Mouse (Mus musculus): ENCODE measurements around the gene Esyt2. TPM values are rescaled to one million over a fixed set of nuclear protein-coding genes. Genes with fewer than 3 reads are reported as not detected.

Gene Esyt2
- polyA plus RNA-seq (2014; fragmentation: Nextera tagmentation; extraction: Ambion mirVana): 37.5 and 39.7 TPM in 2 replicates

DNA sequence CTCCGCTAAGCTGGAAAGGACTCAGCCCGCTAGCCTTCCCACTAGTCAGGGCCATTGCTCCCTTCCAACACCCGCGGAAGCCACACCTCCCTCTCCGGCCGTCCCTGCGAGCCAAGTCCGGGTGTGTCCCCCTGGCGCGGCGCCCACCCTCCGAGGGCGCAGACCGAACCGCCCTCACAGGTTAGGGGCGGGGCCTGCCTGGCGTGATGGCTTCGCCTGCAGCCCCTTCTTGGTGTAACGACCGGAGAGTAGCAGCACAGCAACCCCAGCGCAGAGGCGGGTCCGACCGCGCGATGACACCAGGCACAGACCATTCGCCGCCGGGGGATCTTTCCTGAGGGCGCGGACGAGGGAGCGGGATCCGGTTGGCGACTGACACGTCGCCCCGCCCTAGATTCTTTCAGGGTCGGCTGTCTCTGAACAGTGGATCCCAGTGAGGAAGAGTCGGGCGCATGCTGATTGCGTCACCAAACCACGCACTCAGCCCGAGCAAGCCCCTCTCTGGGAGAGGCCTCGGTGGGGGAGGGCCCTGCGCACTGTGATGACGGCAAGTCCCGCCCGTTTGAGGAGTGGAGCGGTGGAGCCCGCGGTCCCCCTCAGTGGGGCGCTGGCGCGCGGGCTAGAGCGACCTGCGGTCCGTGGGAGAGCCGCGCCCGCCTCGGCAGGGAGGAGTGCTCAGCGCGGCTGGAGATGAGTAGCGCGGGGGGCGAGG, at the start of gene Esyt2:
Gene Esyt2, plus strand, starts transcription at position 544 of the 712 bp plus-strand sequence.
- Histone ChIP-seq H3K4me2 (ENCODE audit: low read length) (peak within 1 kb of the TSS; percentile 88), H3K36me3 (ENCODE audit: control insufficient read depth, insufficient read depth, low read length) (no peaks in the 10 kb centered on the region), H3K9ac (ENCODE audit: low read length) (peak within 1 kb of the TSS; percentile 74), H3K9me3 (ENCODE audit: control insufficient read depth, low read length) (no peaks in the 10 kb centered on the region), H3K4me3 (ENCODE audit: low read depth, low read length) (peak within 1 kb of the TSS; percentile 62), H3K4me1 (replicated peaks; ENCODE audit: control insufficient read depth, insufficient read depth, low read length) (peaks cover 6% of the 10 kb centered on the region; the same call in 1 of the 2 replicates), H3K27me3 (replicated peaks; ENCODE audit: control insufficient read depth, insufficient read depth, low read length) (no peaks in the 10 kb centered on the region), H3K27ac (ENCODE audit: low read depth) (peak within 1 kb of the TSS; percentile 98)
- DNase-seq (ENCODE audit: low spot score) (peak; percentile 100), ATAC-seq (replicated peaks; ENCODE audit: low FRiP score, low TSS enrichment, low read depth) (peak; percentile 98)
- 1% methylated on average over 67 of the region's 68 CpGs for WGBS

- Histone ChIP-seq H3K4me1 (replicated peaks; ENCODE audit: control insufficient read depth, insufficient read depth, low read length) (no peaks in the 10 kb centered on the region), H3K9ac (ENCODE audit: low read length) (no peak overlapping the region), H3K4me3 (ENCODE audit: low read depth, low read length) (no peak overlapping the region), H3K9me3 (ENCODE audit: control insufficient read depth, low read length) (no peaks in the 10 kb centered on the region), H3K27me3 (replicated peaks; ENCODE audit: control insufficient read depth, insufficient read depth, low read length) (no peaks in the 10 kb centered on the region), H3K4me2 (ENCODE audit: low read length) (no peak overlapping the region), H3K36me3 (ENCODE audit: control insufficient read depth, insufficient read depth, low read length) (no peaks in the 10 kb centered on the region), H3K27ac (ENCODE audit: low read depth) (no peak overlapping the region)
- WGBS: 68% methylated on average over 12 of the region's 12 CpGs
- no peak for DNase-seq (ENCODE audit: low spot score)
- ATAC-seq (replicated peaks; ENCODE audit: low FRiP score, low TSS enrichment, low read depth): no peak
Observed at GRCm38 (mm10) chr12:116231612-116232011, 49.4 kb upstream of the Esyt2 start.

GRCm38 (mm10) chr12:116232061-116232460, 48.9 kb upstream of the Esyt2 start:
- H3K4me1 ChIP-seq (replicated peaks; ENCODE audit: control insufficient read depth, insufficient read depth, low read length): no peaks in the 10 kb centered on the region
- no peak overlapping the region for H3K27ac ChIP-seq (ENCODE audit: low read depth)
- H3K4me3 ChIP-seq (ENCODE audit: low read depth, low read length): no peak overlapping the region
- no peak overlapping the region for H3K4me2 ChIP-seq (ENCODE audit: low read length)
- H3K9ac ChIP-seq (ENCODE audit: low read length): no peak overlapping the region
- ATAC-seq (replicated peaks; ENCODE audit: low FRiP score, low TSS enrichment, low read depth): no peak
- H3K9me3 ChIP-seq (ENCODE audit: control insufficient read depth, low read length): no peaks in the 10 kb centered on the region
- H3K36me3 ChIP-seq (ENCODE audit: control insufficient read depth, insufficient read depth, low read length): no peaks in the 10 kb centered on the region
- 84% methylated on average over 1 of the region's 1 CpGs for WGBS
- no peaks in the 10 kb centered on the region for H3K27me3 ChIP-seq (replicated peaks; ENCODE audit: control insufficient read depth, insufficient read depth, low read length)
- DNase-seq (ENCODE audit: low spot score): no peak

GRCm38 (mm10) chr12:116235356-116235755, 45.6 kb upstream of the Esyt2 start:
- Histone ChIP-seq H3K9me3 (ENCODE audit: control insufficient read depth, low read length) (no peaks in the 10 kb centered on the region), H3K4me3 (ENCODE audit: low read depth, low read length) (no peak overlapping the region), H3K9ac (ENCODE audit: low read length) (no peak overlapping the region), H3K4me2 (ENCODE audit: low read length) (no peak overlapping the region), H3K36me3 (ENCODE audit: control insufficient read depth, insufficient read depth, low read length) (peaks cover 6% of the 10 kb centered on the region; the same call in 1 of the 2 replicates), H3K4me1 (replicated peaks; ENCODE audit: control insufficient read depth, insufficient read depth, low read length) (no peaks in the 10 kb centered on the region), H3K27me3 (replicated peaks; ENCODE audit: control insufficient read depth, insufficient read depth, low read length) (no peaks in the 10 kb centered on the region), H3K27ac (ENCODE audit: low read depth) (no peak overlapping the region)
- ATAC-seq (replicated peaks; ENCODE audit: low FRiP score, low TSS enrichment, low read depth) (no peak), DNase-seq (ENCODE audit: low spot score) (no peak)
- 80% methylated on average over 4 of the region's 4 CpGs for WGBS

DNA sequence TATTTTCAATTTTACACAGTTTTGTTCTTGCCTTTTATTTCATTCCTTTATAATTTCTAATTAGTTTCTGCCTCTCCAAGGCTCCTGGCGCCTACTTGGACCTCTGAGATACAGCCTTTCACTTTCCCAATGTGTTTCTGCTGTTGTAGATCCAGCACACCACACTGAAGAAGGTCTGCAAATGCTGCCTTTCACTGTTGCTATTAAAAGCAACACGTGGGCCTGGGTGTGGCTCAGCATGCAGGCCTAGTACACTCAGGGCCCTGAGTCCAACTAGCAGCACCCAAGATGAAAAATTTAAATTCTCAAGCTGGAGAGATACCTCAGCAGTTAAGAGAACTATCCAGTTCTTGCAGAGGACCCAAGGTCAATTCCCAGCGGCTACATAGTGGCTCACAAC, 44.3 kb upstream of the Esyt2 start:
- ATAC-seq (replicated peaks; ENCODE audit: low FRiP score, low TSS enrichment, low read depth): no peak
- Histone ChIP-seq H3K4me2 (ENCODE audit: low read length) (no peak overlapping the region), H3K9ac (ENCODE audit: low read length) (no peak overlapping the region), H3K4me1 (replicated peaks; ENCODE audit: control insufficient read depth, insufficient read depth, low read length) (no peaks in the 10 kb centered on the region), H3K9me3 (ENCODE audit: control insufficient read depth, low read length) (no peaks in the 10 kb centered on the region), H3K27ac (ENCODE audit: low read depth) (no peak overlapping the region), H3K27me3 (replicated peaks; ENCODE audit: control insufficient read depth, insufficient read depth, low read length) (no peaks in the 10 kb centered on the region), H3K36me3 (ENCODE audit: control insufficient read depth, insufficient read depth, low read length) (peaks cover 15% of the 10 kb centered on the region), H3K4me3 (ENCODE audit: low read depth, low read length) (no peak overlapping the region)
- 85% methylated on average over 3 of the region's 3 CpGs for WGBS
- DNase-seq (ENCODE audit: low spot score): no peak

DNA sequence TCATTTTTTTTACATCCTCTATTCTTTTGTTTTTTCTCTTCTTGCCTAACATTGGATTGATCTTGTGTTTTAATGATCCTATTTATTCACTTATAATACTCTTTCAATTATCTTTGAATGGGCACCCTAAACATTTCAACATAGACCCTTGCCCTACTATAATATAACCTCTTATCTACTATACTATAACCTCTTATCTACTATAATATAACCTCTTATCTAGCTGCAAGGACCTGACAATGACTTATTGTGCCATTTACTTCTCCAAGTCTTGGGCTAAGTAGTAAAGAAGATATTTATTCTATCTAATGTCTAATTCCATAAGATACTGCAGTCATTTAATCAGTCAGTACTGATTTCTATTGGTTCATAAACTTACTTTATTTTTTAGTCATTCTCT, 42.6 kb upstream of the Esyt2 start:
- Histone ChIP-seq H3K4me3 (ENCODE audit: low read depth, low read length) (no peak overlapping the region), H3K4me1 (replicated peaks; ENCODE audit: control insufficient read depth, insufficient read depth, low read length) (no peaks in the 10 kb centered on the region), H3K27ac (ENCODE audit: low read depth) (no peak overlapping the region), H3K9ac (ENCODE audit: low read length) (no peak overlapping the region), H3K27me3 (replicated peaks; ENCODE audit: control insufficient read depth, insufficient read depth, low read length) (no peaks in the 10 kb centered on the region), H3K9me3 (ENCODE audit: control insufficient read depth, low read length) (no peaks in the 10 kb centered on the region), H3K4me2 (ENCODE audit: low read length) (no peak overlapping the region), H3K36me3 (ENCODE audit: control insufficient read depth, insufficient read depth, low read length) (peaks cover 15% of the 10 kb centered on the region)
- DNase-seq (ENCODE audit: low spot score) (no peak), ATAC-seq (replicated peaks; ENCODE audit: low FRiP score, low TSS enrichment, low read depth) (no peak)

DNA sequence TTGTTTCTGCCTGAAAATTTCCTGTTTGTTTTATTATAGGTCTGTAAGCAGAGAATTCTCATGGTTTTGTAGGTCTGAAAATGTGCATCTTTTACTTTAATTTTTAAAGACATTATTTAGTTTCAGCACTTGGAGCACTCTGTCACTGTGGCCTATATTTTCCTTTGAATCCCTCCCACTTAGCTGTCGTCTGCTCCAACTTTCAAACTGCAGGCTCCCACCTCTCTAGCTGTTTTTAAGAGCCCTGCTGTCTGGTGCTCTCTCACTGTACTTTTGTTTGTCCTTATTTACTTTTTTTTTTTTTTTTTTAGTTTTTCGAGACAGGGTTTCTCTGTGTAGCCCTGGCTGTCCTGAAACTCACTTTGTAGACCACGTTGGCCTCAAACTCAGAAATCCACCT, 42.2 kb upstream of the Esyt2 start:
- no peak overlapping the region for H3K4me2 ChIP-seq (ENCODE audit: low read length)
- no peaks in the 10 kb centered on the region for H3K9me3 ChIP-seq (ENCODE audit: control insufficient read depth, low read length)
- H3K36me3 ChIP-seq (ENCODE audit: control insufficient read depth, insufficient read depth, low read length): peaks cover 16% of the 10 kb centered on the region
- no peak for DNase-seq (ENCODE audit: low spot score)
- no peak overlapping the region for H3K4me3 ChIP-seq (ENCODE audit: low read depth, low read length)
- 76% methylated on average over 3 of the region's 3 CpGs for WGBS
- H3K9ac ChIP-seq (ENCODE audit: low read length): no peak overlapping the region
- H3K27ac ChIP-seq (ENCODE audit: low read depth): no peak overlapping the region
- ATAC-seq (replicated peaks; ENCODE audit: low FRiP score, low TSS enrichment, low read depth): no peak
- no peaks in the 10 kb centered on the region for H3K27me3 ChIP-seq (replicated peaks; ENCODE audit: control insufficient read depth, insufficient read depth, low read length)
- H3K4me1 ChIP-seq (replicated peaks; ENCODE audit: control insufficient read depth, insufficient read depth, low read length): no peaks in the 10 kb centered on the region

DNA sequence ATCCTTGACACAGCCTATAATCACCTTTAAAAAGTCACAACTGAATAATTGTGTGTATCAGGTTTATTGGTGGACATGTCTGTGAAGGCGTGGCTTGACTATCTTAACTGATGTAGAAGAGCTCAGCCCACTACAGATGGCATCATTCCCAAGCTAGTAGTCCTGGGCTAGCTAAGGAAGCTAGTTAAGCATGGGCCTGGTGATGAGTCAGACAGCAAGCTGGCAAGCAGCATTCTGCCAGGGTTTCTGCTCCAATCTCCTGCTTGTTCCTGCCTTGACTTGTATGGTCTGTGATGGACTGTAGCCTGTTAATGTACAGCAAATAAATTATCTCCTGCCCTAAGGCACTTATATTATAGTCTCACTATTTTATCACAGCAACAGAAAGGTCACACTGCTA, 36.4 kb upstream of the Esyt2 start:
- no peak overlapping the region for H3K27ac ChIP-seq (ENCODE audit: low read depth)
- DNase-seq (ENCODE audit: low spot score) (no peak), ATAC-seq (replicated peaks; ENCODE audit: low FRiP score, low TSS enrichment, low read depth) (no peak)
- H3K9ac ChIP-seq (ENCODE audit: low read length): no peak overlapping the region
- H3K27me3 ChIP-seq (replicated peaks; ENCODE audit: control insufficient read depth, insufficient read depth, low read length): no peaks in the 10 kb centered on the region
- H3K36me3 ChIP-seq (ENCODE audit: control insufficient read depth, insufficient read depth, low read length): peaks cover 49% of the 10 kb centered on the region
- no peak overlapping the region for H3K4me2 ChIP-seq (ENCODE audit: low read length)
- WGBS: 79% methylated on average over 1 of the region's 1 CpGs
- no peaks in the 10 kb centered on the region for H3K9me3 ChIP-seq (ENCODE audit: control insufficient read depth, low read length)
- no peak overlapping the region for H3K4me3 ChIP-seq (ENCODE audit: low read depth, low read length)
- no peaks in the 10 kb centered on the region for H3K4me1 ChIP-seq (replicated peaks; ENCODE audit: control insufficient read depth, insufficient read depth, low read length)

GRCm38 (mm10) chr12:116254652-116255051, 26.3 kb upstream of the Esyt2 start:
- H3K4me3 ChIP-seq (ENCODE audit: low read depth, low read length): no peak overlapping the region
- H3K4me2 ChIP-seq (ENCODE audit: low read length): no peak overlapping the region
- no peaks in the 10 kb centered on the region for H3K9me3 ChIP-seq (ENCODE audit: control insufficient read depth, low read length)
- no peak overlapping the region for H3K9ac ChIP-seq (ENCODE audit: low read length)
- WGBS: 69% methylated on average over 8 of the region's 8 CpGs
- H3K36me3 ChIP-seq (ENCODE audit: control insufficient read depth, insufficient read depth, low read length): peaks cover 22% of the 10 kb centered on the region
- ATAC-seq (replicated peaks; ENCODE audit: low FRiP score, low TSS enrichment, low read depth): no peak
- H3K27me3 ChIP-seq (replicated peaks; ENCODE audit: control insufficient read depth, insufficient read depth, low read length): no peaks in the 10 kb centered on the region
- H3K27ac ChIP-seq (ENCODE audit: low read depth): no peak overlapping the region
- H3K4me1 ChIP-seq (replicated peaks; ENCODE audit: control insufficient read depth, insufficient read depth, low read length): no peaks in the 10 kb centered on the region
- DNase-seq (ENCODE audit: low spot score): no peak

Measured in intestine, embryonic 14.5 days (tissue).